Mouse (Mus musculus) layer of hippocampus, adult 18-20 months (tissue): ENCODE data around the gene Thsd4. TPM values are rescaled to one million over a fixed set of nuclear protein-coding genes. Genes with fewer than 3 reads are reported as not detected.

Experiments
- DNase-seq, 2 experiments: peaks; one replicate each; pipeline ENCODE4 v3.0.0; 2022; ENCODE audit warnings: low spot score in 2 of 2
- total RNA-seq, 2 experiments: library from RNA; stranded (reverse); gene quantifications; 2 replicates each; pipeline ENCODE4 v1.2.3; 2021

Thsd4 gene
- total RNA-seq, 2 experiments from 2014 or later: 18.9 to 22.2 TPM

GRCm38 (mm10) chr9:60160194-60160593 is 361.7 kb downstream of the Thsd4 start:
- peak in 1 of 2 experiments; percentile 56 for DNase-seq

- DNase-seq: no peak
Measured at GRCm38 (mm10) chr9:60152990-60153389, 368.9 kb downstream of the Thsd4 start.

- DNase-seq: no peak
Measured at GRCm38 (mm10) chr9:60151897-60152627, 369.8 kb downstream of the Thsd4 start.

GRCm38 (mm10) chr9:60150511-60150910 is 371.3 kb downstream of the Thsd4 start:
- no peak for DNase-seq

- no peak for DNase-seq
Measured at GRCm38 (mm10) chr9:60148988-60149387, 372.9 kb downstream of the Thsd4 start.

GRCm38 (mm10) chr9:60147401-60147800 is 374.4 kb downstream of the Thsd4 start:
- DNase-seq: no peak

- DNase-seq: peak; percentile 40 to 87
Measured at GRCm38 (mm10) chr9:60143816-60144215, 378.0 kb downstream of the Thsd4 start.

GRCm38 (mm10) chr9:60141081-60141514 is 380.7 kb downstream of the Thsd4 start:
- peak; percentile 19 to 47 for DNase-seq

GRCm38 (mm10) chr9:60140411-60140810 is 381.4 kb downstream of the Thsd4 start:
- DNase-seq: no peak

- no peak for DNase-seq
Measured at GRCm38 (mm10) chr9:60139446-60139845, 382.4 kb downstream of the Thsd4 start.

GRCm38 (mm10) chr9:60129235-60129991 is 392.4 kb downstream of the Thsd4 start:
- DNase-seq: peak in 1 of 2 experiments; percentile 36

- no peak for DNase-seq
Measured at GRCm38 (mm10) chr9:60126961-60127360, 394.9 kb downstream of the Thsd4 start.

- DNase-seq: no peak
Measured at GRCm38 (mm10) chr9:60124102-60124501, 397.7 kb downstream of the Thsd4 start.

GRCm38 (mm10) chr9:60123066-60123465 is 398.8 kb downstream of the Thsd4 start:
- no peak for DNase-seq

GRCm38 (mm10) chr9:60119846-60120245 is 402.0 kb downstream of the Thsd4 start:
- peak in 1 of 2 experiments; percentile 33 for DNase-seq

- DNase-seq: no peak
Measured at GRCm38 (mm10) chr9:60117831-60118230, 404.0 kb downstream of the Thsd4 start.

- no peak for DNase-seq
Measured at GRCm38 (mm10) chr9:60115711-60116247, 406.1 kb downstream of the Thsd4 start.

- no peak for DNase-seq
Measured at GRCm38 (mm10) chr9:60115306-60115705, 406.5 kb downstream of the Thsd4 start.

GRCm38 (mm10) chr9:60110200-60110599 is 411.6 kb downstream of the Thsd4 start:
- DNase-seq: no peak

GRCm38 (mm10) chr9:60106683-60107082 is 415.2 kb downstream of the Thsd4 start:
- no peak for DNase-seq

GRCm38 (mm10) chr9:60106106-60106505 is 415.7 kb downstream of the Thsd4 start:
- no peak for DNase-seq

- DNase-seq: no peak
Measured at GRCm38 (mm10) chr9:60094211-60094610, 427.6 kb downstream of the Thsd4 start.
